Mouse (Mus musculus) hindbrain, embryonic 12.5 days (tissue): Measurements from ENCODE around the gene Psap. TPM values are rescaled to one million over a fixed set of nuclear protein-coding genes. Genes with fewer than 3 reads are reported as not detected.
A peak's percentile ranks its signal among the peaks of the same experiment; 100 is the strongest.
"Not testable (repeated sequence)": the region's sequence is repeated elsewhere in the genome, so short reads cannot be mapped to it uniquely, and the experiment has no call there.

ENCODE experiments used
- ATAC-seq: fragments of 200-750 bp; cut with Nextera tagmentation; 2 replicates; pipeline ENCODE4 v1.8.0; 2017; ENCODE audit warnings: moderate TSS enrichment; ENCODE audit not compliant: low FRiP score
- H3K27ac ChIP-seq: fragments of 300-500 bp; sonication (generic); 2 replicates; pipeline ENCODE4 v1.5.1; 2016; ENCODE audit warnings: mild to moderate bottlenecking
- H3K27me3 ChIP-seq: fragments of 300-500 bp; sonication (generic); 2 replicates; pipeline ENCODE4 v1.6.1; 2016; ENCODE audit warnings: mild to moderate bottlenecking
- H3K36me3 ChIP-seq: fragments of 300-500 bp; sonication (generic); 2 replicates; pipeline ENCODE4 v1.6.1; 2016; ENCODE audit warnings: mild to moderate bottlenecking
- H3K4me1 ChIP-seq: fragments of 300-500 bp; sonication (generic); 2 replicates; pipeline ENCODE4 v1.6.1; 2016
- H3K4me2 ChIP-seq: fragments of 300-500 bp; sonication (generic); replicated peaks from 2 replicates; pipeline ENCODE4 v1.6.1; 2016; ENCODE audit warnings: mild to moderate bottlenecking
- H3K4me3 ChIP-seq: fragments of 300-500 bp; sonication (generic); 2 replicates; pipeline ENCODE4 v1.5.1; 2016; ENCODE audit warnings: mild to moderate bottlenecking
- H3K9ac ChIP-seq: fragments of 300-500 bp; sonication (generic); 2 replicates; pipeline ENCODE4 v1.6.1; 2016; ENCODE audit warnings: mild to moderate bottlenecking, moderate library complexity
- H3K9me3 ChIP-seq: fragments of 300-500 bp; sonication (generic); replicated peaks from 2 replicates; pipeline ENCODE4 v1.6.1; 2016; ENCODE audit warnings: mild to moderate bottlenecking
- WGBS: fragments of 180-500 bp; shearing (Covaris S2); methylation state at CpG from one replicate; pipeline ENCODE4 v1.1.7; 2016; 5-methylcytosine and 5-hydroxymethylcytosine counted together
- polyA plus RNA-seq: library from polyadenylated mRNA; unstranded; fragments of >200 nt; fragmentation: Nextera tagmentation; extraction: Ambion mirVana; gene quantifications from 2 replicates; pipeline ENCODE4 v1.2.1, GENCODE M21; 2016

Psap gene
- polyA plus RNA-seq, 1 experiment from 2014 or later = 102 TPM

- not testable (repeated sequence) for H3K9me3 ChIP-seq, H3K27me3 ChIP-seq, H3K9ac ChIP-seq, ATAC-seq, H3K4me1 ChIP-seq, H3K36me3 ChIP-seq, H3K27ac ChIP-seq, H3K4me2 ChIP-seq, H3K4me3 ChIP-seq
- WGBS = 58% methylated on average over 3 of the region's 3 CpGs
These were observed 29.1 kb upstream of the Psap start for GRCm38 (mm10) chr10:60248345-60248744.

- peaks cover 2% of the 10 kb centered on the region; the same call in 1 of the 2 replicates for H3K4me1 ChIP-seq
- 77% methylated on average over 13 of the region's 13 CpGs for WGBS
- H3K4me2 ChIP-seq = no peak overlapping the region
- H3K9ac ChIP-seq = no peak overlapping the region
- ATAC-seq = no peak
- H3K9me3 ChIP-seq = no peaks in the 10 kb centered on the region
- no peaks in the 10 kb centered on the region for H3K36me3 ChIP-seq
- H3K27me3 ChIP-seq = no peaks in the 10 kb centered on the region
- H3K27ac ChIP-seq = no peak overlapping the region
- no peak overlapping the region for H3K4me3 ChIP-seq
These were observed 26.9 kb upstream of the Psap start for GRCm38 (mm10) chr10:60250426-60250965.

GRCm38 (mm10) chr10:60252187-60252586, 25.2 kb upstream of the Psap start:
- H3K4me1 ChIP-seq = no peaks in the 10 kb centered on the region
- 66% methylated on average over 4 of the region's 4 CpGs for WGBS
- no peak overlapping the region for H3K4me2 ChIP-seq
- no peak overlapping the region for H3K27ac ChIP-seq
- no peaks in the 10 kb centered on the region for H3K9me3 ChIP-seq
- ATAC-seq = no peak
- no peaks in the 10 kb centered on the region for H3K27me3 ChIP-seq
- no peak overlapping the region for H3K4me3 ChIP-seq
- no peaks in the 10 kb centered on the region for H3K36me3 ChIP-seq
- H3K9ac ChIP-seq = no peak overlapping the region

- no peak for ATAC-seq
- Histone ChIP-seq H3K4me2 (no peak overlapping the region), H3K4me3 (no peak overlapping the region), H3K36me3 (no peaks in the 10 kb centered on the region), H3K27me3 (no peaks in the 10 kb centered on the region), H3K27ac (no peak overlapping the region), H3K9me3 (no peaks in the 10 kb centered on the region), H3K9ac (no peak overlapping the region), H3K4me1 (no peaks in the 10 kb centered on the region)
- WGBS = 76% methylated on average over 4 of the region's 4 CpGs
These were observed 24.8 kb upstream of the Psap start for GRCm38 (mm10) chr10:60252606-60253005.

GRCm38 (mm10) chr10:60256088-60256487, 21.3 kb upstream of the Psap start:
- ATAC-seq = no peak
- H3K27ac ChIP-seq = no peak overlapping the region
- WGBS = 90% methylated on average over 6 of the region's 6 CpGs

GRCm38 (mm10) chr10:60257261-60257825, 20.1 kb upstream of the Psap start:
- no peaks in the 10 kb centered on the region for H3K27me3 ChIP-seq
- H3K4me1 ChIP-seq = peaks cover 4% of the 10 kb centered on the region
- H3K4me3 ChIP-seq = no peak overlapping the region
- H3K27ac ChIP-seq = no peak overlapping the region
- H3K9me3 ChIP-seq = no peaks in the 10 kb centered on the region
- ATAC-seq = no peak
- no peaks in the 10 kb centered on the region for H3K36me3 ChIP-seq
- WGBS = 59% methylated on average over 16 of the region's 16 CpGs
- no peak overlapping the region for H3K4me2 ChIP-seq
- H3K9ac ChIP-seq = no peak overlapping the region

More at GRCm38 (mm10) chr10:60256088-60256487, 21.3 kb upstream of the Psap start:
- Histone ChIP-seq H3K36me3 (no peaks in the 10 kb centered on the region), H3K4me3 (no peak overlapping the region), H3K9me3 (no peaks in the 10 kb centered on the region), H3K27me3 (no peaks in the 10 kb centered on the region), H3K4me2 (no peak overlapping the region), H3K9ac (no peak overlapping the region), H3K4me1 (no peaks in the 10 kb centered on the region)

- Histone ChIP-seq H3K9me3 (no peaks in the 10 kb centered on the region), H3K36me3 (no peaks in the 10 kb centered on the region), H3K4me2 (no peak overlapping the region), H3K27ac (no peak overlapping the region), H3K4me3 (no peak overlapping the region), H3K27me3 (no peaks in the 10 kb centered on the region), H3K9ac (no peak overlapping the region), H3K4me1 (peaks cover 12% of the 10 kb centered on the region)
- 88% methylated on average over 5 of the region's 5 CpGs for WGBS
- no peak for ATAC-seq
These were observed 16.7 kb upstream of the Psap start for GRCm38 (mm10) chr10:60260557-60261294.

GRCm38 (mm10) chr10:60261530-60261929, 15.9 kb upstream of the Psap start:
- Histone ChIP-seq H3K27me3 (no peaks in the 10 kb centered on the region), H3K27ac (no peak overlapping the region), H3K4me1 (peaks cover 12% of the 10 kb centered on the region), H3K4me2 (no peak overlapping the region), H3K9me3 (no peaks in the 10 kb centered on the region), H3K36me3 (no peaks in the 10 kb centered on the region), H3K4me3 (no peak overlapping the region), H3K9ac (no peak overlapping the region)
- 36% methylated on average over 5 of the region's 5 CpGs for WGBS
- no peak for ATAC-seq

- H3K36me3 ChIP-seq = no peaks in the 10 kb centered on the region
- no peaks in the 10 kb centered on the region for H3K27me3 ChIP-seq
- H3K9me3 ChIP-seq = no peaks in the 10 kb centered on the region
- H3K27ac ChIP-seq = peak overlapping the region; percentile 62
- H3K4me1 ChIP-seq = peaks cover 12% of the 10 kb centered on the region
- WGBS = 36% methylated on average over 3 of the region's 3 CpGs
- H3K9ac ChIP-seq = no peak overlapping the region
- no peak overlapping the region for H3K4me2 ChIP-seq
- H3K4me3 ChIP-seq = no peak overlapping the region
- peak; percentile 92 for ATAC-seq
These were observed 15.0 kb upstream of the Psap start for GRCm38 (mm10) chr10:60262386-60262785.

- Histone ChIP-seq H3K9me3 (no peaks in the 10 kb centered on the region), H3K27ac (no peak overlapping the region), H3K36me3 (no peaks in the 10 kb centered on the region), H3K4me1 (peaks cover 12% of the 10 kb centered on the region), H3K4me3 (no peak overlapping the region), H3K27me3 (no peaks in the 10 kb centered on the region), H3K4me2 (no peak overlapping the region), H3K9ac (no peak overlapping the region)
- 81% methylated on average over 7 of the region's 7 CpGs for WGBS
- ATAC-seq = 0 out of 2 replicates have a peak, but pooled peaks have one; percentile 23
These were observed 14.1 kb upstream of the Psap start for GRCm38 (mm10) chr10:60263351-60263750.

GRCm38 (mm10) chr10:60265252-60265651, 12.2 kb upstream of the Psap start:
- H3K4me3 ChIP-seq = no peak overlapping the region
- no peak overlapping the region for H3K4me2 ChIP-seq
- ATAC-seq = no peak
- no peak overlapping the region for H3K9ac ChIP-seq
- no peaks in the 10 kb centered on the region for H3K27me3 ChIP-seq
- WGBS = 86% methylated on average over 10 of the region's 10 CpGs
- H3K36me3 ChIP-seq = no peaks in the 10 kb centered on the region
- H3K9me3 ChIP-seq = no peaks in the 10 kb centered on the region
- H3K27ac ChIP-seq = no peak overlapping the region
- H3K4me1 ChIP-seq = peaks cover 12% of the 10 kb centered on the region

- H3K9ac ChIP-seq = no peak overlapping the region
- WGBS = 89% methylated on average over 8 of the region's 8 CpGs
- no peak overlapping the region for H3K27ac ChIP-seq
- no peaks in the 10 kb centered on the region for H3K36me3 ChIP-seq
- no peak for ATAC-seq
- H3K4me2 ChIP-seq = no peak overlapping the region
- no peak overlapping the region for H3K4me3 ChIP-seq
- no peaks in the 10 kb centered on the region for H3K27me3 ChIP-seq
- peaks cover 12% of the 10 kb centered on the region for H3K4me1 ChIP-seq
- H3K9me3 ChIP-seq = no peaks in the 10 kb centered on the region
These were observed 10.5 kb upstream of the Psap start for GRCm38 (mm10) chr10:60266842-60267401.
